Mouse (Mus musculus) B cell, adult 62 days (primary cell): ENCODE results near the gene Tfpi. TPM values are rescaled to one million over a fixed set of nuclear protein-coding genes. Genes with fewer than 3 reads are reported as not detected.

Experiments
- total RNA-seq: library from RNA; stranded (reverse); gene quantifications from 4 replicates; pipeline ENCODE4 v1.2.4, GENCODE M21; 2023

Tfpi gene
- 1.4 to 3.5 TPM (median 2.2 TPM) in 4 replicates for total RNA-seq

GRCm38 (mm10) chr2:84476577-84476976 lies at the start of gene Tfpi:
Gene Tfpi, minus strand, starts transcription at chr2:84476775.

GRCm38 (mm10) chr2:84425138-84425537 lies 51.4 kb downstream of the Tfpi start, which contains the start of gene Calcrl:
Gene Calcrl, minus strand, starts transcription at chr2:84425411.

Other genes with a start within 250 kb of the Tfpi start
- gene Calcrl, start 51.4 kb downstream of the Tfpi start, total RNA-seq = 9.9 to 12.4 TPM (median 10.7 TPM) in 4 replicates
- 2.3 to 3.5 TPM (median 2.6 TPM) in 4 replicates for gene Ctnnd1, start 174.0 kb upstream of the Tfpi start, total RNA-seq
- 0.18 TPM in 1 of 4 replicates, not detected in the others for gene Btbd18, start 182.3 kb upstream of the Tfpi start, total RNA-seq
- 47.2 to 55.2 TPM (median 52.0 TPM) in 4 replicates for gene Selenoh, start 194.0 kb upstream of the Tfpi start, total RNA-seq
- not detected in 4 replicates for gene Gm28635, start 201.3 kb upstream of the Tfpi start, total RNA-seq
- 13.2 to 15.1 TPM (median 14.9 TPM) in 4 replicates for gene Med19, start 201.6 kb upstream of the Tfpi start, total RNA-seq
- gene Tmx2, start 202.4 kb upstream of the Tfpi start, total RNA-seq = 35.7 to 39.7 TPM (median 37.7 TPM) in 4 replicates
- gene Zdhhc5, start 238.4 kb upstream of the Tfpi start, total RNA-seq = 56.6 to 59.0 TPM (median 58.3 TPM) in 4 replicates